Mouse (Mus musculus): Measurements from ENCODE around the gene Nlrp6.

GRCm38 (mm10) chr7:140946311-140946710 is 25.6 kb downstream of the Nlrp6 start:
- TF ChIP-seq CTCF (IDR thresholded peaks at IDR 0.05; ENCODE audit: low read depth) (no peak), EP300 (IDR thresholded peaks at IDR 0.05; ENCODE audit: low read depth) (no peak)
